Mouse (Mus musculus): ENCODE data around the gene Flnc. TPM values are rescaled to one million over a fixed set of nuclear protein-coding genes. Genes with fewer than 3 reads are reported as not detected.

Gene Flnc
- total RNA-seq, 2 experiments from 2014 or later: 205 to 216 TPM

GRCm38 (mm10) chr6:29471137-29471536 lies 38.1 kb downstream of the Flnc start, which contains the start of gene Atp6v1fnb:
Gene Atp6v1fnb, plus strand, starts transcription at chr6:29471437.
- intact Hi-C loops (cut with DNase I): no loop called here
- DNase-seq: no peak

DNA sequence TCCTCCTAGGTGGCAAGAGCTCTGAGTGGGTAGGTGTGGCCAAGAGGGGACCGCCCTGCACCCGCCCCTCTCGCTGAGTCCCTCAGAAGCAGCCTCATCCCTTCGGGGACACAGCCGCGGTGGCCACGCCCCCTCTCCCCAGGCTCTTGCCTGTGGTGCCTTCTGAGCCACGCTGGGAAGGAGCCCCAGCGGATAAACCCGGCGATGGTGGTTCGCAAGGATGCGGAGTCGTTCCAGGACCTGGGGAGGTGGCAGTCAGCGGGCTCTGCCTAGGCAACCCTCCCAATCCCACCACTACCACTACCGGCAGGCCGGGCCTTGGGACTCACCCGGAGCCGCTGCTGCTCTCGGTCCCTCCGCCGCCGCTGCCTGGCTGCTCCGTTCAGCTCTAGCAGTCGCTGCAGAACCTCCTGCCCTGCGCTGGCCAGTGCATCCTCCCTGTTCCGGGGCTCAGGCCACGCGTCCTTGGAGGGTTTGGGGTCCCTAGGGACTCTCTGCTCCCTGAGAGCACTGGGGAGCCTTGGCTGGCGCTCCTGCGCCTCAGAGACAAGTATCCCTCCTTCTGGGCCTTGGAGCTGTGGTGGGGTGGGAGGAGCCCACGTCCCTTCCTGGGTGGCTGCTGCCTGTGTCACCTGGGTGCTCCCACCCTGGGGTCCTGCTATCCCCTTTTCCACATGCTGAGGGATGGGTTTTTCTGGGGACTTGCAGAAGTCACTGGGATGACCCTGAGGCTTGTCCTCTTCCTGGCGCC lies 41.1 kb downstream of the Flnc start:
- intact Hi-C loops (cut with DNase I): no loop called here

DNA sequence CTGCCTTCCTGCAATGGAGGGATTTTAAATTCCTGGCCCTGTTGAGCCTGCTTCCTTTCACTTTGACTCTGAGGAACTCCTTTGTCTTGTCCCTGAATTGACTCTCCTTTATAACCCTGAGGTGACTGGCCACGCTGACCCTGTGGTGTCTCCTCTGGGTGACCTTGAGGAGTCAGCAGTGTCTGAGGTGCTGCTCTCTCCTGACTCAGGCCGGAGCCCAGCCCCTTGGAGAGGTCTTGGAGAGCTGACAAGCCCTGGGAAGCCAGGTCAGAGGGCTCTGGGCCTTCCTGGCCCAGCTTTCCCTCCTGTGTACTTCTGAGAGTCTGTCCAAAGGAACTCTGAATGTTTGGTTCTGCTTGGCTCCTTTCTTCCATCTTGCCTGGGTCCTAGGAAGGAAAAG lies 41.7 kb downstream of the Flnc start:
- intact Hi-C loops (cut with DNase I): no loop called here
- no peak for DNase-seq

More for the DNA sequence above, 41.1 kb downstream of the Flnc start:
- DNase-seq: peak; percentile 66

DNA sequence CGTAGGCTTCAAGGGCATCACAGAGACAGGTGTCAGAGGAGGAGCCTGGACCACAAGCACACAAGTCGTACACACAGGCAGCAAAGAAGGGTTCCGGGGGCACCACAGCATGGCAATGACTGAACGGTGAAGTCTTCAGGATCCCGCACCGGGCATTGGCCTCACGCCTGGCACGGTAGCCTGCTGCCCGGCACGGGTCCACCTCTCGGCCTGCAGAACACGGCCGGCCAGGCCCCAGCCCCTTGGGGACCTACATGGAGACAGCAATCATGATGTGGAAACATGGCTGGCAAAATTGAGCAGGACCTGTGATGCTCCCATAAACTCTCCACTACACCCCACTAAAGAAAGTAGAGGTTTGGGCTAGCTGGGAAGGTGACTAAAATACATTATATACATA lies 49.6 kb downstream of the Flnc start:
- intact Hi-C loops (cut with DNase I): no loop called here
- no peak for DNase-seq

DNA sequence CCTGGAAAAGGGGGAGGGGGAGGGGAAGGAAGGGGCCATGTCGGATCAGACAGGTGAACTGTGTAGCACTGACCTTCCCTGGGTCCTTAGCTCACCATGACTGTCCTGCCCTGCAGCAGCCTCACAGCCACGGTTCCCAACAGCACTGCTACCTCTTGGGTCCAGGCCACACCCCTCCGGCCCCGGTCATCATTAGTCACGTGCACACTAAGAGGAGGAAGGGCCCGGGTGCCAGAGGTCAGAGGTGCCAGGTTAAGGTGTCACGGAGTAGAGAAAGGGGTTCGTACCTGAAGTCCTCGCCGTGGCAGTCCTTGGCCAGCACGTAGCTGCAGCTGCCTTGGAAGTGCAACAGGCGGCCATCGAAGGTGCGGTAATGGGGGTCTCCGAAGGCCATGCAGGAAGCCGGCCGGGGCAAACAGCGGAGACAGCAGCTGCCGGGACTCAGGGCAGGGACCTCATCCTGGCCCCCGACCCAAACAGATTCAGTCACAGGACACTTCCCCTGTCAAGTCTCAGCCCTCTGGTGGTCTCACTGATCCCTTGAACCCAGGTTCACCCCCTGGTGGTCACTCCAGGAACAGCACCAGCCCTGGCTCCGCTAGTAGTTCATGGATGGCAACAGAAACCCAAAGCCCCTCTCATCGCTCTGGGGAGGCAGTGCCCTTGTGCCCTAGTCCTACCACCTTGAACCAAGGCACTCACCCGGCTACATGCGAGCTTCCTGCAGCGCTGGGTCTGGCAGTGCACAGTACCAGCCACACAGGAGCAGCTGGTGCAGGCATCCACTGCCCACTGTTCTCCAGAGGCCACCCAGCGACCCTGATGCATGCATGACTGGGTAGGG lies 51.9 kb downstream of the Flnc start:
- intact Hi-C loops (cut with DNase I): loop anchor here (2.0 kb wide), 1 partner anchor 96 kb away; the partner anchor contains the start of gene Opn1sw
- peak; percentile 64 to 81 for DNase-seq

DNA sequence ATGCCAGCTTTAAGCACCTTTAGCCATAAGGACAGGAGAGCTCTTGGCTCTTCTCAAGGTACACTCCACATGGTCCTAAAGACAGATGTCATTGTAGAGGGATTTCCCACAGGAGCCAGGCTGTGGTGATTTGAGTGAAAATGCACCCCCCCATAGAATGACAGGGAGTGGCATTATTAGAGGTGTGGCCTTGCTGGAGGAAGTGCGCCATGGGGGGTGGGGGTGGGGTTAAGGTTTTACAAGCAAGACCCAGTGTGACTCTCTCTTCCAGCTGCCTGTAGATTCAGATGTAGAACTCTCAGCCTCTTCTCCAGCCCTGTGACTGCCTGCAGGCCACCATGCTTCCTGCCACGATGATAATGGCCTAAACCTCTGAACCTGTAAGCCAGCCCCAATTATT lies 52.9 kb downstream of the Flnc start:
- intact Hi-C loops (cut with DNase I): loop anchor here (2.0 kb wide), 1 partner anchor 97 kb away; the partner anchor contains the start of gene Opn1sw
- DNase-seq: no peak

DNA sequence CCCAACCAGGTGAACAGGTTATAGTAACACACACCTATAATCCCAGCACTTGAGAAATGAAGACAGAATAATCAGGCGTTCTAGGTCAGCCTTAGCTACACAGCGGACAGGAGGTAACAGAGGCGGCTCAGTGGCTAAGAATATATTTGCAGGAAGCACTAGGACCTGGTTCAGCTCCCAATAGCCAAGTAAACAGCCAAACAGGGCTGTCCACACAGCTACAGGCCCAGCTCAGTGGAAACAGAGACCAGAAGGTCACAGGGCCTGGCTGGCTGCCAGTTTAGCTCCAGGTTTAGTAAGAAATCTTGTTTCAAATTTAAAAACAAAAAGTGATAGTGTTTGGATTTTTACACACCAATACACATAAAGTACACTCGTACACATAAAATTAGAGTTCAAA lies 61.0 kb downstream of the Flnc start:
- peak in 1 of 2 experiments; percentile 28 for DNase-seq
- intact Hi-C loops (cut with DNase I): no loop called here

- intact Hi-C loops (cut with DNase I): no loop called here
- no peak for DNase-seq
These were observed 63.2 kb downstream of the Flnc start for GRCm38 (mm10) chr6:29496270-29496669.

DNA sequence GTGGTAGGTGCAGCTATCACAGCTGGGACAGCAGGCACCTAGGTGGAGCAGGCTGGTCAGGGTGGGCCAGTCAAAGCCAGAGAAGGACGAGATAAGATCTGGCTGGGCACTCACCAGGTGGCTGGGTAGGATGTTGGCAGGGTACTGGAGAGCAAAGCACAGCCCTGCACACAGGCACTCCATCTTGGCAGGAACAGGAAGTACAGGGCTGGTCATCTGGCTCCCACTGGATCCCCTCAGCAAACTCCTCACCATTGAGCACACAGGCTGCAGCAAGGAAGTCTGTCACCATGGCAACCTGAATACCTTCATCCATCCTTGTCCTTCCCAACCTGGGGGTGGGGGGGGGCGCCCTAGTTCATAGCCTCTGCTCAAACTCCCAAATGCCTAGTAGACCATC lies 64.7 kb downstream of the Flnc start:
- intact Hi-C loops (cut with DNase I): no loop called here
- no peak for DNase-seq

- no peak for DNase-seq
- intact Hi-C loops (cut with DNase I): no loop called here
These were observed 67.1 kb downstream of the Flnc start for GRCm38 (mm10) chr6:29500177-29500576.

DNA sequence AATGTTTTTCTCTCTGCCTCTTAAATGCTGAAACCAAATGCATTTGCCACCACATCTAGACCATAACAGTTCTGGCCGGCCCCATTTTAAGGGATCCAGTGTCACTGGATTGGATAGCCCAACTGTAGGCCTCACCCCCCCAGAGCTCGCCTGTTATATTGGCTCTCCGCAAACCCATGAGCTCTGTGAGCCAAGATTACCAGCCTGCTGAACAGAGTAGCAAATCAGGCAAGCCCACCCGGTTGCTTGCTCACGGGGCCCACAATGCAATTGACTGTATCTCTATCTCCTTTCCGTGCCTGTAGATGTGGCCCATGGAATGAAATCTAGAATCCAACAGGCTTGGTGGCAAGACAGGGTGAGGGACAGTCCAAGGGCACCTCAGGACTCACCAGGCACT lies 67.8 kb downstream of the Flnc start:
- intact Hi-C loops (cut with DNase I): no loop called here
- no peak for DNase-seq

GRCm38 (mm10) chr6:29501599-29501998 lies 68.5 kb downstream of the Flnc start:
- intact Hi-C loops (cut with DNase I): no loop called here
- DNase-seq: no peak

GRCm38 (mm10) chr6:29505493-29505892 lies 72.4 kb downstream of the Flnc start:
- DNase-seq: no peak
- intact Hi-C loops (cut with DNase I): no loop called here

DNA sequence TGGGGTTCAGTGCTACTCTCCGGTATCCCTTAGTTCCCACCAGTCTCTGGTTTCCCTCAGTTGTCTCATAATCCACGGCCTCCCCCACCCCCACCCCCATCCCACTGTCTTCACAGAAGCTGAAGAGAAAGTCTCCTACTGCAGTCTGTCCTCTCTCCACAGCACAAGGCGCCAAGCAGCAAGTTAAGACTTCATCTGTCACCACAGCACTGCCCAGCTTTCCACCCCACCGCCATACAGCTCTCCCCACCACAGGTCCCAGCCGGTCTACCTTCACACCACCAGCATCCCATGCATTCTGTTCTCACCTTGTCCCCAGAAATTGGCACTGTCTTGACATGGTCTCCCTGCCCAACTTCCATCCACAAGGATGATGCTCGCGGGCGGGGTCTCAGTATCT lies 73.8 kb downstream of the Flnc start:
- intact Hi-C loops (cut with DNase I): no loop called here
- no peak for DNase-seq

DNA sequence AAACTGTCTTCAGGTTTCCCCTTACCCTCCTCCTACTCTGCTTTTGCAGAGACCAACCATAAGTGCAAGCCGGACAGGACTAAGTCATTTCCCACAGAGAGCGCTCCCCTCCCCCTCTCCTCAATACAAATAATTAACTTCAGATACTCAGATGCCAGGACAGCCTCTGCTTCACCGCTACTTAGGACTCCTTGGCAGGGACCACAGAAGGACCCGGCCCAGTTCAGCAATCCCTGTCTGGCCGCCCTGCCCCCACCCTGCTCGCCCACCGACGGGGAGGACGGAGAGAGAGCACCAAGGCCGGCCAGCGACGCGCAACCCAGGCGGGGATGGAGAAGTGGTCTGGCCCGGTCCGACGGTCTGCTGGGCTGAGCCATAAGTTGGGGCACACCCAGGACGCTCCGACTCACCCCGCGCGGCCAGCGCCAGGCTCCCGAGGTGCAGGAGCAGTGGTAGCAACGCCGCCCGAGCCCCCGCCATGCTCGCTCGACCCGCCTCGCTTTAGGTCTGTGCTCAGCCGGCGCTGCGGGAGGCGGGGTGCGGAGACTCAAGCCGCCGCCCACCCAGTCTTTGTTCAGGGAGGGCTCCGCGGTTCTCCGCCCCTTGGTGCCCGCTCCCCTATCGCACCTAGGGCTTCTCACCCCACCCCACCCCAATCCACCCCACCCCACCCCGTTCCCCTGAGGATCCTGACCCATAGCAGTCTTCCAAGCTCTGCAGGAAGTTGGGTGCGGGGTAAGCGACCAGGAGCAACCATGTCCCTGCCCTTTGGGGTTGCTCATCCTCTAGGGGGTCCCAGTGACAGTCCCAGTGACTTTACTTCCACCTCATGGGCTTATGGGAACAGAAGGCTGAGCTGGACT lies 74.6 kb downstream of the Flnc start, which contains the start of gene Kcp:
Gene Kcp, minus strand, starts transcription at position 506 of the 863 bp plus-strand sequence.
- intact Hi-C loops (cut with DNase I): no loop called here

GRCm38 (mm10) chr6:29509086-29509485 lies 76.0 kb downstream of the Flnc start:
- intact Hi-C loops (cut with DNase I): no loop called here
- peak in 1 of 2 experiments; percentile 25 for DNase-seq

More for the DNA sequence above, 74.6 kb downstream of the Flnc start, which contains the start of gene Kcp:
- peak in 1 of 2 experiments; percentile 29 for DNase-seq

Measured in heart, postnatal 36 days (tissue).